Mouse (Mus musculus) cerebellum, adult 2 months (tissue): Measurements from ENCODE around the gene Dgat2l6. TPM values are rescaled to one million over a fixed set of nuclear protein-coding genes. Genes with fewer than 3 reads are reported as not detected.

Experiments
- DNase-seq, 2 experiments: peaks; one replicate each; pipeline ENCODE4 v3.0.0; 2021
- H3K27ac ChIP-seq: fragments of 200-500 bp; 2 replicates; pipeline ENCODE4 v1.5.1; 2012; ENCODE audit warnings: low read length, control low read depth, inconsistent platforms; ENCODE audit not compliant: insufficient read depth
- H3K27me3 ChIP-seq: fragments of 200-500 bp; 2 replicates; pipeline ENCODE4 v1.6.1; 2012; ENCODE audit warnings: inconsistent platforms, mild to moderate bottlenecking, low read length, moderate library complexity; ENCODE audit not compliant: control insufficient read depth, insufficient read depth
- H3K4me1 ChIP-seq: fragments of 200-500 bp; 2 replicates; pipeline ENCODE4 v1.6.1; 2011; ENCODE audit warnings: low read length; ENCODE audit not compliant: control insufficient read depth, insufficient read depth
- H3K4me3 ChIP-seq: fragments of 200-500 bp; replicated peaks from 2 replicates; pipeline ENCODE3; 2011; ENCODE audit warnings: mild to moderate bottlenecking, low read depth, low read length, control low read depth; ENCODE audit not compliant: insufficient read depth
- CTCF ChIP-seq: fragments of 200-500 bp; IDR thresholded peaks from 2 replicates; pipeline ENCODE4 v1.5.1; 2011; ENCODE audit warnings: low read depth, mild to moderate bottlenecking, control low read depth, low read length, moderate library complexity, borderline replicate concordance; ENCODE audit not compliant: insufficient read depth
- POLR2A ChIP-seq: fragments of 200-500 bp; IDR thresholded peaks from 2 replicates; pipeline ENCODE4 v1.6.1; 2011; ENCODE audit warnings: low read length, control low read depth, borderline replicate concordance; ENCODE audit not compliant: insufficient read depth
- WGBS: fragments of 180-500 bp; shearing (Covaris S2); methylation state at CpG from one replicate; pipeline ENCODE4 v1.1.7; 2018; 5-methylcytosine and 5-hydroxymethylcytosine counted together
- polyA plus RNA-seq: library from polyadenylated mRNA; depleted of rRNA; stranded (reverse); fragments of >200 nt; gene quantifications from 2 replicates; pipeline ENCODE4 v1.2.3, GENCODE M21; 2012; rRNA removed

Gene Dgat2l6
- polyA plus RNA-seq, 1 experiment, result not detected

GRCm38 (mm10) chrX:100509921-100510320 lies 14.7 kb upstream of the Dgat2l6 start:
- 93% methylated on average over 3 of the region's 3 CpGs for WGBS
- H3K27ac ChIP-seq, result no peak overlapping the region
- no peak for TF ChIP-seq CTCF
- TF ChIP-seq POLR2A, result no peak
- no peak overlapping the region for H3K4me3 ChIP-seq
- H3K27me3 ChIP-seq, result no peaks in the 10 kb centered on the region
- H3K4me1 ChIP-seq, result no peaks in the 10 kb centered on the region
- no peak for DNase-seq

GRCm38 (mm10) chrX:100516683-100517082 lies 8.0 kb upstream of the Dgat2l6 start:
- TF ChIP-seq CTCF (no peak), POLR2A (no peak)
- no peak overlapping the region for H3K4me3 ChIP-seq
- DNase-seq, result no peak
- WGBS, result 78% methylated on average over 3 of the region's 3 CpGs
- H3K4me1 ChIP-seq, result no peaks in the 10 kb centered on the region
- no peaks in the 10 kb centered on the region for H3K27me3 ChIP-seq
- H3K27ac ChIP-seq, result no peak overlapping the region

- TF ChIP-seq POLR2A (no peak), CTCF (no peak)
- Histone ChIP-seq H3K27me3 (no peaks in the 10 kb centered on the region), H3K4me1 (no peaks in the 10 kb centered on the region), H3K27ac (no peak overlapping the region), H3K4me3 (no peak overlapping the region)
- DNase-seq, result no peak
- 83% methylated on average over 6 of the region's 6 CpGs for WGBS
These were observed 7.0 kb upstream of the Dgat2l6 start for GRCm38 (mm10) chrX:100517626-100518025.

GRCm38 (mm10) chrX:100518532-100518931 lies 6.1 kb upstream of the Dgat2l6 start:
- no peak for TF ChIP-seq POLR2A
- TF ChIP-seq CTCF, result no peak
- DNase-seq, result no peak
- H3K27me3 ChIP-seq, result no peaks in the 10 kb centered on the region
- 93% methylated on average over 2 of the region's 2 CpGs for WGBS
- no peaks in the 10 kb centered on the region for H3K4me1 ChIP-seq
- H3K27ac ChIP-seq, result no peak overlapping the region
- H3K4me3 ChIP-seq, result no peak overlapping the region

- no peaks in the 10 kb centered on the region for H3K4me1 ChIP-seq
These were observed 31.4 kb downstream of the Dgat2l6 start for GRCm38 (mm10) chrX:100556026-100556425.

GRCm38 (mm10) chrX:100565696-100566095 lies 41.1 kb downstream of the Dgat2l6 start:
- DNase-seq, result no peak
- Histone ChIP-seq H3K27ac (no peak overlapping the region), H3K27me3 (no peaks in the 10 kb centered on the region), H3K4me3 (no peak overlapping the region), H3K4me1 (no peaks in the 10 kb centered on the region)
- 87% methylated on average over 3 of the region's 3 CpGs for WGBS
- no peak for TF ChIP-seq CTCF
- TF ChIP-seq POLR2A, result no peak

More at GRCm38 (mm10) chrX:100556026-100556425, 31.4 kb downstream of the Dgat2l6 start:
- H3K27ac ChIP-seq, result no peak overlapping the region
- no peak for TF ChIP-seq CTCF
- no peak for TF ChIP-seq POLR2A
- 77% methylated on average over 3 of the region's 3 CpGs for WGBS
- no peak for DNase-seq
- H3K4me3 ChIP-seq, result no peak overlapping the region
- H3K27me3 ChIP-seq, result no peaks in the 10 kb centered on the region

GRCm38 (mm10) chrX:100571951-100572350 lies 47.3 kb downstream of the Dgat2l6 start, which contains the start of gene Awat1:
Gene Awat1, plus strand, starts transcription at chrX:100572251.
- no peak for DNase-seq
- H3K4me3 ChIP-seq, result no peak within 1 kb of the TSS
- no peaks in the 10 kb centered on the region for H3K27me3 ChIP-seq
- 94% methylated on average over 1 of the region's 1 CpGs for WGBS
- no peaks in the 10 kb centered on the region for H3K4me1 ChIP-seq
- TF ChIP-seq CTCF (no peak), POLR2A (no peak)
- no peak within 1 kb of the TSS for H3K27ac ChIP-seq

GRCm38 (mm10) chrX:100594791-100595190 lies 70.2 kb downstream of the Dgat2l6 start, which contains the start of gene P2ry4:
Gene P2ry4, minus strand, starts transcription at chrX:100594869.
- no peaks in the 10 kb centered on the region for H3K27me3 ChIP-seq
- H3K4me3 ChIP-seq, result no peak within 1 kb of the TSS
- DNase-seq, result no peak
- TF ChIP-seq CTCF (no peak), POLR2A (no peak)
- H3K4me1 ChIP-seq, result no peaks in the 10 kb centered on the region
- H3K27ac ChIP-seq, result no peak within 1 kb of the TSS
- 51% methylated on average over 4 of the region's 4 CpGs for WGBS

Other genes with a start within 250 kb of the Dgat2l6 start
- not detected in 2 replicates for gene Otud6a, start 95.8 kb upstream of the Dgat2l6 start, polyA plus RNA-seq
- 0.08 and 0.15 TPM in 2 replicates for gene Awat2, start 82.1 kb upstream of the Dgat2l6 start, polyA plus RNA-seq
- gene Igbp1, start 30.5 kb upstream of the Dgat2l6 start, polyA plus RNA-seq, result 47.7 and 51.8 TPM in 2 replicates
- not detected in 2 replicates for gene Awat1, start 47.4 kb downstream of the Dgat2l6 start, polyA plus RNA-seq
- 0.03 and 0.08 TPM in 2 replicates for gene P2ry4, start 70.0 kb downstream of the Dgat2l6 start, polyA plus RNA-seq
- not detected in 2 replicates for gene Arr3, start 80.7 kb downstream of the Dgat2l6 start, polyA plus RNA-seq
- 0.26 and 0.33 TPM in 2 replicates for gene Kif4, start 100.9 kb downstream of the Dgat2l6 start, polyA plus RNA-seq
- gene Pdzd11, start 101.7 kb downstream of the Dgat2l6 start, polyA plus RNA-seq, result 50.3 and 53.1 TPM in 2 replicates
- 10.6 and 13.2 TPM in 2 replicates for gene Gdpd2, start 205.0 kb downstream of the Dgat2l6 start, polyA plus RNA-seq
- gene Dlg3, start 242.9 kb downstream of the Dgat2l6 start, polyA plus RNA-seq, result 48.5 and 50.1 TPM in 2 replicates